Mouse (Mus musculus) heart, adult 8-10 months (tissue): ENCODE measurements around the gene Slc35c2. TPM values are rescaled to one million over a fixed set of nuclear protein-coding genes. Genes with fewer than 3 reads are reported as not detected.

Source experiments
- DNase-seq: peaks from one replicate; pipeline ENCODE4 v3.0.0; 2022; ENCODE audit warnings: low spot score
- total RNA-seq, 4 experiments: library from RNA; stranded (reverse); gene quantifications; 2 replicates each; pipeline ENCODE4 v1.2.4; 2022

Slc35c2 gene
- 10 to 100 TPM; 17.9 to 22.1 (median 19.5) TPM for total RNA-seq

DNA sequence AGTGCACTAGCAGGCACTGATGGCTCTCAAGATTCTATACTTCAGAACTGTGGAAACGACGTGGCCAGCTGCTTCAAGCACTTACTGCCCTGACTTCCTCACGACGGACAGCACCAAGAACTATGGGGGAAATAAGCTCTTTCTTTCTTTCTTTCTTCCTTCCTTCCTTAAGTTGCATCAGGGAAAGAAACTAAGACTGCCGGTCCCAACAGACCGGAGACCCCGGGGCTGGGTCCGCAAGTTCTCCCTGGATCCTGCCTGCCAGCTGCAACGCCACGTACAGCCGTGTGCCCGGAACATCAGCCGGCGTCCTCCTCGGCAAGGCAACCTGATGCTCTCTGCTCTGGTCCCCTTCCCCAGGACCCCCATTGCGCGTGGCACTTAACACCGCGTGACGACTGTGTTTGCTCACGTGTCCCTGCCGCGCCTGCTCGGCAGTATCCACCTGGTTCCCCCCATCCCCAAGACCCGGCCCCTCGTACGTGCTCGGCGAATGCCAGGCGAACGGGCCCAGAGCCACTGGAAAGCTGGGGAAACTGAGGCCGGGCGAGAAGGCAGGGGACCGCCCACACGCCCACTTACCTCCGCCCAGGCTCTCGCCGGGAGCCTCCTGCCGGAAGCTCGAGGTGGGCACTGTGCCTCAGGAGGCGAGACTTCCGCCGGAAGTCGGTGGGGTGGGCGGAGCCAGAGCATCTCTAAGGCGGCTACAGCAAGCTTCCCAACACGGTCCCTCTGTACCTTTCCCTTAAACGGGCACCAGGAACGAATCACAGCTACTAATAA is at the start of gene Slc35c2:
Gene Slc35c2 (minus strand): TSS at position 668 of the 783 bp plus-strand sequence.
- peak; percentile 90 for DNase-seq

DNA sequence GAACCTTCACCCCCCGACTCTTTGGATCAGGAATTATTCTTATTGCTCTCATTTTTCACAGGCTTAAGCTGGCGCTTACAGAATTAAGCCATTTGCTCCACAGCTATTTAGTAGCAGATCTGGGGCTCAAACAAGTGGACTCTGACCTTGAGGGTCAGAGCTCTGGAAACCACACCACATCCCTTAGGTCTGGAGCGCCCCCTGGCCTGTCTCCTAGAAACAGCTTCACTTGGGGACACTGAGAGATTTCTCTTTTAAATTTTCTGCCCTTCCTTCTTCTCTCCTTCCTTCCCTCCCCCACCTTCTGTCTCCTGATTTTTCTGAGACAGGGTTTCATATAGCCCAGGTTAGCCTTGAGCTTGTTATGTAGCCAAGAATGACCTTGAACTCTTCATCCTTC is 49.5 kb upstream of the Slc35c2 start:
- no peak for DNase-seq

DNA sequence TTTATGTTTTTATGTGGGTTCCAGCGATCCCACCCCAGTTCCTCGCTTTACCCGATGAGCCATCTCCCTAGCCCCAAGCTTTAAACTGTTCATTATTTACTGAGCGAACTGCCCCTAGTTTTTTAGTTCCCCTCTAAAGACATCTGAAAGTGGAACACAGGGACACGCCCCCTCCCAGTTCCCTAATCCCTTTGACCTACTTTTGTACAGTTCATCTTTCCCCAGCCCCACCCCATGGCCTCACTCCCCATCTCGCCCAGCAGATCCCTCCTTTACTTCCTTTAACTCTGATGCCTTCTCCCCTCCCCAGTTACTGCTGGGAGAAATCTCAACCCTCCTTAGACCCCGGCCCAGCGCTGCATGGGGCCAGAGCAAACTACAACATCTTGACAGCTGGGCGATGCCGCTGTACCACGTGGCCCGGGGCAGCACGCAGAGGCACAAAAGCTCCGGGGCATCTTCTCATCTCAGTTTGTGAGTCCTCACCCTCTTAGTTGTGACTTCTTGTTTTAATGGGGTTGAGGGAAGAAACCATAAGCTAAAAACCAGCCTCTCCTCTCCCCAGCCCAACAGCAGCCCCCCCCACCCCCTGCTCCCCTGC is 45.0 kb upstream of the Slc35c2 start:
- DNase-seq = peak; percentile 58

DNA sequence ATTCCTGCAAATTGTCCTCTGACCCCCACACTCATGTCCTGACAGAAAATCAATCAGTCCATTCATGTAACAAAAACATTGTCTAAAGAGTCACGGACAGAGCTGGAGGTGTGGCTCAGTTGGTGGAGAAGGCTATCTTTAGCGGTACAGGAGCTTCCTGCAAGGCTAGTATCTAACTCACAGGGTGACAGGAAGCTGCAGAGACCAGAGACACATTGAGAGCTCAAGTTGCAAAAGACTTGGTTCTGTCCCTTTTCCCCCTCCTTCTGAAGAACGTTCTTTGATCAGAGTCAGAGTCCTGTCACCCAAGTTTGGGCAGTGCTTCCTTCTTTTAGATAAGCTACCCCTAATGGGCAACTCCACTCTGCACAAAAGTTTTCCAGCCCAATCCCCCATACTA is 42.0 kb upstream of the Slc35c2 start:
- DNase-seq = no peak

DNA sequence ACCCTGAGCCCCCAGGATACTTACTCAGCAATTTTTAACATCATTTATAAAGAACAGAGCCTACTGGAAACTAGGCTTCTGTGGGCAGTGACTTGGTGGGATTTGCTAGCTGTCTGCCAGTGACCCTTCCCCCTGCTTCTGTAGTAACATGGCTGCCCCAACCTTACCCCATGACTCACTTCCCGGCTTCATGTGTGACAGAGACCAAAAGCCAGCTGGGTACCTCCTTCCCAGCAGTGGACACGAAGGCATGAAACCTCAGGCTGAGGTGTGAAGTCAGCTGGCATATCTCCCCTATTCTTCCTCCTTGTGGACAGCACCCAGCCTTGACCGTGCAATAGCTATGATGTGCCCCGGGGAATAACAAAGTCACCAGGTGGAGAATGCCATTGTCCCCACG is 41.1 kb upstream of the Slc35c2 start:
- DNase-seq = no peak

DNA sequence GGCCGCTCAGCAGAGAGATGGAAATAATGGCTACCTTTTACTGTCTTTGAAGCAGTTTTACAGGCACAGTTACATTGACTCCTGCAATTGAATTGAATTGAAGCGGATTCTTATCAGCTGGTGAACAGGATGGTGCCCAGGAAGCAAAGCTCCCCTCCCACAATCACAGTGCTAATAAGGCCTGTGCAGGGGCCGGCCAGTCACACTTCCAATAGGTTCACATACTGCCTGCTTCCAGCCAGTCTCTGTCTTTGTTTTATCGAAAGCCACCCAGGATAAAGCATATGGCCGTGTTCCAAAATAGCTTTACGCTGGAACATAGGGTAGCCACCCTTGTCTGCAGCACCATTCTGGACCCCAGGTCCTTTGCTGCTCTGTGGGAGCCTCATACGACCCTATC is 39.7 kb upstream of the Slc35c2 start:
- no peak for DNase-seq

- peak; percentile 99 for DNase-seq
Observed at GRCm38 (mm10) chr2:165326304-165327190, 38.9 kb upstream of the Slc35c2 start, which contains the start of gene Elmo2. Elmo2 (minus strand) TSS chr2:165326479.

GRCm38 (mm10) chr2:165325521-165326303 is 38.0 kb upstream of the Slc35c2 start:
- DNase-seq = no peak

DNA sequence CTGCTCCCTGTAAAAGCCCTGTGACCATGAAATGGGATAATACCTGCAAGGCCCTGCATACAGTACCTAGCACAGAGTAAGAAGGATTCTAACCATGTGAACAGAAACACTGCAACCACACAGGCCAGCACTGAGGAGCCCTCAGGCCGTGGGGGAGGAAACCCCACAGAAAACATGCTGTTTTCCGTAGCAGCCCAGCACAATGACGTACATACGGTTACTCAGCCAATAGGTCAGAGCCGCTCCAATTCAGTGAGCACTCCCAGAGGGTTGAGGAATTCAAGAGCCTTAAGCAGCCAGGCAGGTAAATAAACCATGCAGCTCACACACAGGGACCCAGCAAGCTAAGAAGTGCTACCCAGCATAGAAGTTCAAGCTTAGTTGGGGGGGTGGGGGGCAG is 36.3 kb upstream of the Slc35c2 start:
- DNase-seq = no peak

- no peak for DNase-seq
Observed at GRCm38 (mm10) chr2:165323484-165323883, 35.8 kb upstream of the Slc35c2 start.

DNA sequence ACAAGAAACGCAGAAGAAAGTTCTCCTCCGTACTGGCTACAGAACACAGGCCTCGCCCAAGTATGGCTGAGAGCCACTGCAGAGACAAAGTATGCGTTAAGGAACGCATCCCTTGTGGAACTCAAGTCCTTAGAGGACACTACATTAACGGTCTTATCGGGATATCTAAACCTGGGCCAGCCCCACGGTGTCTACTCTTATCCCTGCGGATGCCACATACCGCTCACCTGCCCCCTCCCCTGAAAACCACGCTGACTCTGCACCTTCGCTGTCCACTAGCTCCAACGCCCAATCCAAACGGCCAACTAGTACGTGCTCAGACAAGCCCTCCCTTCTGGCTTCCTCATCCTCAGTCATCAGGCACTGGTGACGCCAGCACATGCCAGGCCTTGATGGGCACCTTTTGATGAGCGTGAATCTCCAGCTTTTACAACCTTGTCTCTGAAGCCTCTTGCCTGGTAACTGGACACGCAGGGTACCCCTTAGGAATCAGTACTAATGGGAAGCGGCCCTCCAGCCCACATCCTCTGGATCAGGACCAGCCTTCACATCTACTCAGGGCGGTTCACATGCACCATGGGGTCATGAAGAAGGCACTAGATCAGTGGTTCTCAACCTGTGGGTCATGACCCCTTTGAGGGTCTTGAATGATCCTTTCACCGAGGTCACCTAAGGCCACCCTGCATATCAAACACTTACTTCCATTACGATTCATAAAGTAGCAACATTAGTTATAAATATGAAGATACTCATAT is 34.5 kb upstream of the Slc35c2 start:
- no peak for DNase-seq

GRCm38 (mm10) chr2:165321381-165321888 is 33.8 kb upstream of the Slc35c2 start:
- no peak for DNase-seq

DNA sequence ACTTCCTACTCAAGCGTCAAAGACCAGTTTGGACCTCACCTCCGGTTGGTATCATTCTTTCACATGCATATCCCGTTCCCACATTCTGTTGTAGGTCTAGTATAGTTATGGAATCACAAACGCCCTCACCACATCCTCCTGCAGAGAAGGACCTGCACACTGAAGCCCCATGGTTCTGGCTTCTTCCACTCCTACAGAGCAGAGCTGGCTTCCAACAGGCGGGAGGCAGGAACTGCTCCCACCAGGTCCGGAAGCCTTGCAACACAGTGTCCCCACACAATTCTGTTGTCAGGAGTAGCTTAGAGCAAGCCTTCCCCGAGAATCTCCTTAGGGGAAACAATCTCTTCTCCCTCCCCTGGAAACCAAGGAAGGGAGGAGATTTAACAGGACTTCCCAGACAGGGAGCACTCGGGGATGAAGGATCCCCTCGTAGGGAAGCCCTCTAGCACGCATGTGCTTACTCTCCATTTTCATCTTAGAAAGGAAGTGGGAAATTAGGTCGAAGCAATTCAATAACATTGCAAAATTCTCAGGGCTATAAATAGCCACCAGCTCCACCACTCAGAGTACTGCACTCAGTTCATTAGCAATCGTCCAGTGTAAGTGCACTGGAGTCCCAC is 33.0 kb upstream of the Slc35c2 start:
- peak; percentile 76 for DNase-seq

DNA sequence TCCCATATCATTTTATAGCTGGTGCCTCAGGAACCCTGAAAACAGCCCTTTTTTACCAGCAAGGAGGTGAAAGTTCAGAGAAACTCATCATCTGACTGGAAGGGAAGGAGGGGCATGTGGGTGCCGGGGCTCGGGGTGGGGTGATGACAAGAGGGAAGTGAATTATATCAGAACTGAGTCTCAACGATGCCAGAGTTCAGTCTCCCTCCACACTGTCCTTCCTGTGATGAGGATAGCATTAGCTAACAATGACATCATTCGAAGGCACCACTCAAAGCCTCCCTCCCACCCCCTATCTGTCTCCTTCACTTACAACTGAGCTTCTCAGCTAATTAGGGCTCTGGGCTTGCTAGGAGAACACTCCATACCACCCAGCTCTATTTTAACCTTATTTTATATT is 31.8 kb upstream of the Slc35c2 start:
- DNase-seq = no peak

GRCm38 (mm10) chr2:165318941-165319340 is 31.3 kb upstream of the Slc35c2 start:
- no peak for DNase-seq

DNA sequence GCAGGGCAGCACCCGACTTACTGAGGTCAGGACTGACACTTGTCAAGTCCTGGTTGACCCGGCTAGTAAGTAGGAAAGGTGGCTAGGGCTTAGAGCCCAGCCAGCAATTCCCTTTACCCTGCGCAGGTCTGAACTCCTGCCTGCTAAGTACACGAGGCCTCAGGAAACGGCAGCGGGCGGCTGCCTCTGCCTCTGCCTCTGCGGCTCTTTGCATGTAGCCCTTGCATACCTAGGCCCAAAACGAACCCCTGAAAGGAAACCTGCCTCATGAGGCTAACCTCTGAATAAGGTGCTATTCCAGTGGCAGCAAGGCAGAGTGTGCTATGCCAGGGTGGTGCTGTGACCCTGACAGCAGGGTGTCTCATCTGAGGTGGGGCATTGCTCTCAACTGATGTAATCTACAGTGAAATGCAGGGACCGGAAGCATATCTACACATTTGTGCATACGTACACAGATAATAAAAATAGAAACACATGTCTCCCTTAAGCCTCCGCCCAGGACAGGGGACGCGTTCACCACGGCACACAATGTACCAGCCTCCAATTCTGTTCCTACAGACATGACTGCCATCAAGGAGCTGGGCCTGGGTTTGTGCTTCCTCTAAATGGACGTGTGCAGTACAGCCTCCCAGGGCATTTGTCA is 30.1 kb upstream of the Slc35c2 start:
- no peak for DNase-seq

- DNase-seq = peak; percentile 69
Observed at GRCm38 (mm10) chr2:165316837-165317473, 29.3 kb upstream of the Slc35c2 start.

DNA sequence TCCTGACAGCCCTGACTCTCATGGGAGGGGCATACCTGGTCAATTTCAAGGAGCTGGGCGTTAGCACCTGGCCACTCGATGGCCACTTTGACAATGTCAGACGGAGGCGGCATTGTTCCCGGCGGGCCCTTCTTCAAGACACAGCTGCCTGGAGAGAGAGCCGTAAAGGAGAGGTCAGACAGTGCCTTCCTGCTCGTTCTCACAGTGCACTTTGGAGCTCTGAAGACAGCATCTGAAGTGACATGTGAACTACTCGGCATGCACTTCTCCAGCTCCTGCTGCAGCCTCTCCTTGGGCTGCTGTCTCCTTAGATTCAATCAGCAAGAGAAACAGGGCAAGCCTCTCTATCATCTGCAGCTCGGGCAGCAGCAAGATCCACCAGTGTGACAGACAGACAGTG is 28.5 kb upstream of the Slc35c2 start:
- no peak for DNase-seq

- no peak for DNase-seq
Observed at GRCm38 (mm10) chr2:165314197-165314596, 26.5 kb upstream of the Slc35c2 start.
